7 mouse cellular contexts compared by ENCODE assay signal in the genomic region with DNA sequence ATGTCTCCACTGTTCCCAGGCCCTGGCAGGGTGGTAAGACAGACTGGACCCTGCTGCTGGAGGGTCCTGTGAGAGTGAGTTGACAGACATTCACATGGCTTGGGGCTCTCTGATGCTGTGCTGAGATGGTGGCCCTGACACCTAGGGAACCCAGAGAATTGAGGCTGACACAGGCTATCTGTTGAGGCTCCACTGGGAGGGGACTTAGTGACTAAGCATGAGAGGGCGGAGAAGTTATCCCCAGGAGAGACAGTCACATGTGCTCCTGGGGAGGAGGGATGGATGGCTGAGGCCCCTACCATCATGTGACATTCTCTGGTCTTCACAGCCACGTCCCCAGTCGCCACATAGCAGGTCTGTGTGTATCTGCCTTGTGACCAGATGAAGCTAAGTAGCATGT. TPM values are rescaled to one million over a fixed set of nuclear protein-coding genes. Genes with fewer than 3 reads are reported as not detected.
DNase-seq lines count a peak whose midpoint lies in the region; ATAC-seq and TF ChIP-seq lines count a peak whose summit lies in the region.

No protein-coding gene starts in this region.

- H3K9ac ChIP-seq in lung, embryonic 14.5 days, result no peak overlapping the region
- H3K9ac ChIP-seq in forebrain, embryonic 15.5 days (replicated peaks), result no peak overlapping the region
- no peak overlapping the region for H3K9ac ChIP-seq in stomach, embryonic 15.5 days

- peak; percentile 29; the same call in 1 of the 2 replicates for ATAC-seq in lung, embryonic 14.5 days (ENCODE audit: insufficient read depth)
- ATAC-seq in forebrain, embryonic 15.5 days (replicated peaks), result no peak
- no peak for ATAC-seq in stomach, embryonic 15.5 days (ENCODE audit: insufficient read depth, low FRiP score, low read depth)

- WGBS in lung, embryonic 14.5 days, result 51% methylated on average over 3 of the region's 3 CpGs
- WGBS in lung, adult 2 months, result 67% methylated on average over 3 of the region's 3 CpGs
- WGBS in forebrain, embryonic 15.5 days, result 58% methylated on average over 3 of the region's 3 CpGs
- 81% methylated on average over 3 of the region's 3 CpGs for WGBS in limb, embryonic 10.5 days
- WGBS in stomach, embryonic 15.5 days, result 66% methylated on average over 3 of the region's 3 CpGs

- H3K36me3 ChIP-seq in lung, embryonic 14.5 days (ENCODE audit: insufficient read depth), result peaks cover 11% of the 10 kb centered on the region; the same call in 1 of the 2 replicates
- no peaks in the 10 kb centered on the region for H3K36me3 ChIP-seq in forebrain, embryonic 15.5 days
- H3K36me3 ChIP-seq in limb, embryonic 10.5 days, result peaks cover 48% of the 10 kb centered on the region
- no peaks in the 10 kb centered on the region for H3K36me3 ChIP-seq in stomach, embryonic 15.5 days

- no peak for TF ChIP-seq POLR2A in lung, adult 2 months (IDR thresholded peaks at IDR 0.05; ENCODE audit: borderline replicate concordance, extremely low read depth, low read depth, low read length)

- no peaks in the 10 kb centered on the region for H3K9me3 ChIP-seq in lung, embryonic 14.5 days (ENCODE audit: low read depth, low read length)
- H3K9me3 ChIP-seq in forebrain, embryonic 15.5 days, result no peaks in the 10 kb centered on the region
- no peaks in the 10 kb centered on the region for H3K9me3 ChIP-seq in limb, embryonic 10.5 days (replicated peaks)
- no peaks in the 10 kb centered on the region for H3K9me3 ChIP-seq in stomach, embryonic 15.5 days

- no peak overlapping the region for H3K4me3 ChIP-seq in lung, embryonic 14.5 days (ENCODE audit: low read depth, low read length)
- no peak overlapping the region for H3K4me3 ChIP-seq in lung, adult 2 months (replicated peaks; ENCODE audit: extremely low read depth, low read depth, low read length)
- no peak overlapping the region for H3K4me3 ChIP-seq in forebrain, embryonic 15.5 days
- no peak overlapping the region for H3K4me3 ChIP-seq in limb, embryonic 10.5 days
- H3K4me3 ChIP-seq in stomach, embryonic 15.5 days (replicated peaks), result no peak overlapping the region

- peaks cover 28% of the 10 kb centered on the region for H3K4me1 ChIP-seq in lung, embryonic 14.5 days (ENCODE audit: insufficient read depth)
- H3K4me1 ChIP-seq in lung, adult 2 months (ENCODE audit: control insufficient read depth, insufficient read depth, low read length), result no peaks in the 10 kb centered on the region; the same call in 1 of the 2 replicates
- H3K4me1 ChIP-seq in forebrain, embryonic 15.5 days, result peaks cover 34% of the 10 kb centered on the region
- peaks cover 40% of the 10 kb centered on the region for H3K4me1 ChIP-seq in limb, embryonic 10.5 days
- peaks cover 31% of the 10 kb centered on the region; the same call in 1 of the 2 replicates for H3K4me1 ChIP-seq in stomach, embryonic 15.5 days

- H3K27ac ChIP-seq in lung, embryonic 14.5 days (ENCODE audit: low read depth), result peak overlapping the region; percentile 27; the same call in 1 of the 2 replicates
- H3K27ac ChIP-seq in forebrain, embryonic 15.5 days (replicated peaks), result peak overlapping the region; percentile 38
- peak overlapping the region; percentile 72; the same call in 1 of the 2 replicates for H3K27ac ChIP-seq in limb, embryonic 10.5 days
- H3K27ac ChIP-seq in stomach, embryonic 15.5 days, result 0 out of 2 replicates have a peak overlapping the region, but pooled peaks have one; percentile 8

- no peak overlapping the region for H3K4me2 ChIP-seq in lung, embryonic 14.5 days
- H3K4me2 ChIP-seq in forebrain, embryonic 15.5 days (replicated peaks), result no peak overlapping the region
- H3K4me2 ChIP-seq in stomach, embryonic 15.5 days, result no peak overlapping the region

- DNase-seq in lung, embryonic 14.5 days, result no peak
- no peak for DNase-seq in lung, adult 2 months
- DNase-seq in limb, embryonic 10.5 days (ENCODE audit: low spot score), result no peak
- no peak for DNase-seq in left cerebral cortex, adult 9 months (ENCODE audit: low spot score in 2 of 2)
- DNase-seq in c-Kit-positive CD71-positive TER-119-positive erythroid progenitor cells, embryonic 14.5 days (ENCODE audit: low spot score), result no peak

- no peak for TF ChIP-seq CTCF in lung, embryonic 14.5 days (IDR thresholded peaks at IDR 0.05; ENCODE audit: low read depth)
- TF ChIP-seq CTCF in lung, adult 2 months (IDR thresholded peaks at IDR 0.05; ENCODE audit: insufficient read depth, low read length), result no peak

- H3K27me3 ChIP-seq in lung, embryonic 14.5 days (ENCODE audit: insufficient read depth, low read length), result no peaks in the 10 kb centered on the region
- no peaks in the 10 kb centered on the region for H3K27me3 ChIP-seq in forebrain, embryonic 15.5 days
- H3K27me3 ChIP-seq in limb, embryonic 10.5 days (ENCODE audit: low read depth, poor library complexity, severe bottlenecking), result no peaks in the 10 kb centered on the region
- no peaks in the 10 kb centered on the region for H3K27me3 ChIP-seq in stomach, embryonic 15.5 days (replicated peaks)

RNA-seq across cellular contexts. Expression of a gene that starts 15.6 kb away (rescaled TPM):
- 31.2 and 31.7 TPM in 2 replicates for polyA plus RNA-seq in lung, embryonic 14.5 days (2014; fragmentation: Nextera tagmentation; extraction: Ambion mirVana)
- polyA plus RNA-seq in lung, adult 2 months (2012; rRNA removed), result 8.1 and 10.7 TPM in 2 replicates
- polyA plus RNA-seq in forebrain, embryonic 15.5 days (2015; fragmentation: Nextera tagmentation; extraction: Ambion mirVana), result 17.3 and 18.0 TPM in 2 replicates
- 25.0 and 31.3 TPM in 2 replicates for polyA plus RNA-seq in limb, embryonic 10.5 days (2016; fragmentation: Nextera tagmentation; extraction: Ambion mirVana)
- 18.6 and 20.3 TPM in 2 replicates for polyA plus RNA-seq in stomach, embryonic 15.5 days (2015; fragmentation: Nextera tagmentation; extraction: Ambion mirVana)

Comparison
In these comparisons a context has a peak if more than half of its experiments do, and no peak if none do; other contexts are left out.
1. H3K27ac ChIP-seq: peak in every context shown above with its lines; median percentile 72 in limb, embryonic 10.5 days; 38 in forebrain, embryonic 15.5 days; 27 in lung, embryonic 14.5 days; 8 in stomach, embryonic 15.5 days.